In the genomic region with DNA sequence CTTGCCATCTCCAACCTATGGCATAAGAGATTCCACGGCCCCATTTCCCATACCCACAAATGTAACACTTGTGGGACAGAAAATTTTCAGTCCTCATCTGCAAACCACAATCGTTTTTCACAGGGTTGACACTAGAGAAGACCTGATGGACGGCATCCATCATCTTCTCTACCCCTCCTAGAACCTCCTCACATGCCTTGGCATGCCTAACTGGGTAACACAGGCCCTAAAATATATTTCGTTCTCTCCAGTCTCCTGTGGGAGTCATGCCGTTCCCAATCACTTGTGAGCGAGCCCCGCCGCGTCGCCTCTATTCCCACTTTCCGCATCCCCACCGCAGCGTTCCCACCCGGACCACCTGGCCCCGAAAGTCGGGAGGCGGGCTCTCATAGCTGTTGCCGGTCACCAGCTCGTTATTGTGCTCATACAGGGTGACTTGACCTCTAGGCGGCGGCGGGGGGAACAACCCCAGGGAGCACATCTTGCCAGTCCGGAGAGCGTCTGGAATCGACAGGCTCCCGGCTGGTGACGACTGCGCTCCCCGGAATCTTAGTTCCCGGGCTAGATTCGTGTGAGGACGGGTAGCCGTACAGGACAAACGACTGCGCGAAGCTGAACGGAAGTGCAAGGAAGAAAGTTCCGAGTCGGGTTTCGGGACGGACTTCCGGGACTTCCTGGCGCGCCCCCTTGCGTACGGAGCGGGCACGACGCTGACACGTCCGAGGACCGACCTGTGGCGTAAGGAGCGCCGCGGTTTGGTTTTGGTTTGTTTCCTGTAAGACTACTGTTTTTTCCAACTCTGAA, we compare ENCODE assay signal across 8 mouse cellular contexts. TPM values are rescaled to one million over a fixed set of nuclear protein-coding genes. Genes with fewer than 3 reads are reported as not detected.
DNase-seq lines count a peak whose midpoint lies in the region; ATAC-seq lines count a peak whose summit lies in the region.

A gene (minus strand): TSS at position 634 of the 804 bp plus-strand sequence.

- peak within 1 kb of the TSS; percentile 67 for H3K27ac ChIP-seq in intestine, embryonic 14.5 days (ENCODE audit: low read depth)

- H3K27me3 ChIP-seq in intestine, embryonic 14.5 days (replicated peaks; ENCODE audit: control insufficient read depth, insufficient read depth, low read length): no peaks in the 10 kb centered on the region

- peak within 1 kb of the TSS; percentile 55 for H3K4me2 ChIP-seq in intestine, embryonic 14.5 days (ENCODE audit: low read length)

- no peaks in the 10 kb centered on the region for H3K9me3 ChIP-seq in intestine, embryonic 14.5 days (ENCODE audit: control insufficient read depth, low read length)

- intact Hi-C loops in left cerebral cortex, postnatal 14 days (cut with DNase I): no loop called here

- H3K36me3 ChIP-seq in intestine, embryonic 14.5 days (ENCODE audit: control insufficient read depth, insufficient read depth, low read length): peaks cover 18% of the 10 kb centered on the region

- WGBS in intestine, embryonic 14.5 days: under 1% methylated on average over 56 of the region's 56 CpGs

- peak; percentile 88 for ATAC-seq in intestine, embryonic 14.5 days (replicated peaks; ENCODE audit: low FRiP score, low TSS enrichment, low read depth)

- peak; percentile 95 to 96 for DNase-seq in adrenal gland, adult 18-20 months (ENCODE audit: low spot score in 2 of 2)
- peak; percentile 97 for DNase-seq in embryo, embryonic 11 days
- peak; percentile 92 for DNase-seq in gastrocnemius, postnatal 25 days
- DNase-seq in intestine, embryonic 14.5 days (ENCODE audit: low spot score): peak; percentile 97
- peak; percentile 96 to 97 for DNase-seq in left cerebral cortex, postnatal 14 days (ENCODE audit: low spot score in 2 of 2)
- peak; percentile 97 for DNase-seq in mesoderm, embryonic 11.5 days (ENCODE audit: low read depth, low spot score)
- peak; percentile 89 to 90 for DNase-seq in right cerebral cortex, postnatal 36 days (ENCODE audit: low spot score in 2 of 2)
- DNase-seq in yolk sac, embryonic 10.5 days (ENCODE audit: low spot score): peak; percentile 93

- peak within 1 kb of the TSS; percentile 76 for H3K4me3 ChIP-seq in intestine, embryonic 14.5 days (ENCODE audit: low read depth, low read length)

- peak within 1 kb of the TSS; percentile 84 for H3K9ac ChIP-seq in intestine, embryonic 14.5 days (ENCODE audit: low read length)

- peaks cover 15% of the 10 kb centered on the region for H3K4me1 ChIP-seq in intestine, embryonic 14.5 days (replicated peaks; ENCODE audit: control insufficient read depth, insufficient read depth, low read length)

RNA-seq across cellular contexts. Expression of the gene that starts here (rescaled TPM):
- total RNA-seq in adrenal gland, adult 18-20 months (2021): 10 to 100 TPM; 12.0 to 14.7 TPM
- total RNA-seq in gastrocnemius, postnatal 25 days (2021): 1 to 10 TPM; 6.0 to 7.5 TPM
- 64.1 and 71.2 TPM in 2 replicates for polyA plus RNA-seq in intestine, embryonic 14.5 days (2014; fragmentation: Nextera tagmentation; extraction: Ambion mirVana)
- total RNA-seq in left cerebral cortex, postnatal 14 days (2021): 10 to 100 TPM; 17.5 to 18.8 TPM

Comparison
In these comparisons a context has a peak if more than half of its experiments do, and no peak if none do; other contexts are left out.
1. Peak in every context shown above with its lines: DNase-seq, ATAC-seq, H3K4me3 ChIP-seq and H3K27ac ChIP-seq.